Mouse (Mus musculus) gonadal fat pad, adult 2 months (tissue): ENCODE measurements at regions not wholly inside any gene's neighbourhood (a gene's known extent, or its start where the extent isn't known, plus 50 kb on each side); places are given as distances from the start of the nearest gene placed in this dataset.

Source experiments
- DNase-seq: peaks from one replicate; pipeline ENCODE4 v3.0.0-alpha.2; 2012; ENCODE audit warnings: low read depth

DNA sequence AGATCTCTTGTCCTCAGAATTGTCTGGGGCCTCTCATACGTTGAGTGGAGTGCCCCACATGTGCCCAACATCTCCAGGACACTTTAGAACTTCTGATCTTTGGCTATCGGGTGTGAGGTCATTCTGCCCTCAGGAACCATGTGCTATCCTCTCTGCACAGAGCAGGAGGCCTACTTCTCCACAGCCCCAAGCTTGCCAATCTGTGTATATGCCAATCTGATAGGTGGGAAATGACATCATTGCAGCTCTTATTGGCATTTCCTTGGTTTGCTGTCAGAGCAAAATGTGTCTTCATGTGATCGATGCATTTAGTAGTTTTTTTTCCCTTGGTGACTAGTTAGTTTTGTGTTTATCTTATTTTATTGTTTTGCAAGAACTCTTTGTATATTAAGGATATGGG is 108.8 kb upstream of the Ptpn1 start:
- DNase-seq = no peak

- no peak for DNase-seq
Observed at GRCm38 (mm10) chr2:167821186-167821585, 110.7 kb upstream of the Ptpn1 start.

- no peak for DNase-seq
Observed at GRCm38 (mm10) chr2:167818799-167819198, 113.1 kb upstream of the Ptpn1 start.

DNA sequence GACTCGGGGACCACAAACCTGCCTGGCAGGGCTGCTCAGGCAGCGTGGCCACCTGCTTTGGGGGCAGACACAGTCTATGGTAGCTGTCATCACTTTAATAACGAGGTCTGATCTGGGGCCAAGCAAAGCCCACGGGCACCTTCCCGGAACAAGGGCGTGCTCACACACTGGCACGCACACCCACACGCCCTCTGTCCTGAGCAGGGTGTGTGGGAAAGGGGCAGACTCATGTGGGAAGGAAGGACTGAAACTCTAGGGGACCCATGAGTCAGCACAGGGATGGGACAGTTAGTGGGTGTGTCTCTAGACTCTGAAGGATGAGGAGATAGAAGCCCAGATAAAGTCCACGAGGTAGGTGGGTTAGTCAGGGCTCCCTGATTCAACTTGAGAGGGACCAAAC is 114.8 kb upstream of the Ptpn1 start:
- DNase-seq = no peak

DNA sequence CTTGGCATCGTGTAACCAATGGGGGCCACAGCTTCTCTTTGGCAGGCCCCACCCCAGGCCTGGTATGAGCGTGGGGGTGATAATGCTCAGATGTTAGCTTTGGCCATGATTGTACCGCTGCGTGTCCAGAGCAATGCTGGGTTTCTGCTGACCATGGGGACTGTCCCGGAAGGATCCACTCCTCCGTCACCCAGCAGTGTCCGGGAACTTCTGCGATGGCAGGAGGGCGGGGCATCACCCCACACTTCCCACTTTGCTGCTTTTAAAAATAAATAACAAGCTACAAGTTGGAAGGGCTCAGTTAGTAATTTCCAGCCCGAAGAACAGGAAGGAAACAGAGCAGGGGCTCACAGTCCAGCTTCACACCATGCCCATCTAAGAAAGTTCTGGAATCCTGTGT is 116.7 kb upstream of the Ptpn1 start:
- DNase-seq = no peak

DNA sequence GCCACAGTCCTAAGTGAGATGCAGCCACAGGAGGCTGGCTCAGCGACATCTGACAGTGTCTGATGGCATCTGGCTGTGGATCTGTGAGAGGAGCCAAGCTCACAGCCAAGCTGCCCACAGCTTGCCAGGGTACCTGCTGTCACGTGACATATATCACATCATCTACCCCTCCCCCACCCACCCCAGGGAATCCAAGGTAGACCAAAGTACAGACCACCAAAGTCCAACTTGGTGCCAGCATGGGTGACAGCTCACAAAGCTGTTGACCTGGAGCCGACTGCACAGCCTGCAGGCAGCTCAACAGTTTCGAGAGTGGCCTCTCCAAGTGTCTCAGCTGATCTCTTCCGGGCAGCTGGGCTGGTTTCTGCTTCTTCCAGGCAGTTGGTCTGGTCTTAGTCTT is 119.6 kb upstream of the Tmem189 start:
- no peak for DNase-seq

GRCm38 (mm10) chr2:167805629-167806304 is 116.1 kb upstream of the Tmem189 start:
- no peak for DNase-seq

DNA sequence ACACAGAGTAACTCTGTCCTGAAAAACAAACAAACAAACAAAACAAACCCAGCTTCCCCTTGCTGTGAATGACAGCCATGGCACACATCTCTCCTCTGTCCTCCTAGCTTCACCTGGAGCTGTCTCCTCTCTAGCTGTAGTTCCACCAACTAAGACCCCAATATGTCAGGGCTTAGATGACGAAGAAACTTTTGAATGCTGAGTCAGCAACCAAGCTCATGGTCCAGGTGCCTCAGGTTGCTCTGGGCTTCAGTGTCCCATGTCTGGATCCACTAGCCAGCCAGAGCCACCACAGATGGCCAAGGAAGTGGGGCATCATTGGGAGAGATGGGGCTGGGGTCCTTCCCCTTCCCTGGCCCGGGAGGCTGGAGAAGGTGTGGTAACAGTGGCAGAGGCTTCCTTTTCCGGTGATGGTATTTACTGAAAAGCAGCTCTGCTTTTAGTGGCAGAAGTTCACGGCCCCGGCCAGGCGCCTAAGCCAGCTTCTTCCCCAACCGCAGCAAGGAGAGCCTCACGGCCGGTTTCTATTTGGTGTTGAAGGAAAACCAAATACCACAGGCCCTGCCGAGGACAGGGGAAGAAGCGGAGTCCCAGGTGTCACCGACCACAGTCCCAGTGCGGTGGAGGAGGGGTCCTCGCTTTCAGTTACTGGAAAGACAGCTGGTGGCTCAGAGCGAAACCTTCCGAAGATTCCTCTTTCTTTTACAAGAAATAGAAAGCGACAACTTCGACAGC is 115.0 kb upstream of the Tmem189 start:
- no peak for DNase-seq

DNA sequence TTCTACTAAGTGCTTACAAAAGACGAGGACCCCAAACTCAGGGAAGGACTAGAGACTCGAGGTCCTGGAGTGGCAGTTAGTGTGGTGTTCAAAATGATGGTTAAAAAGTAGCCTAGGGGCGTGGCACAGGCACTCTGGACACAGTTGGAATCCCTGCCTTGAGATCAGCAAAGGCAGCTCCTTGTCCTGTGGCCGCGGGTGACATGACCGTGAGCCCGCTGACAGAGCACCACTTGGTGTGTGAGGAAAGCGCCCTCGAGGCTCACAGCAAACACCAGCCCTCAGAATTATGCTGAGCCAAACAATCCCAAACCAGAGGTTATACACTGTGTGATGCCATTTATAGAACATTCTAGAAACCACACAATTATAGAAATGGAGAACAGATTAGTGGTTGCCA is 112.9 kb upstream of the Tmem189 start:
- no peak for DNase-seq

DNA sequence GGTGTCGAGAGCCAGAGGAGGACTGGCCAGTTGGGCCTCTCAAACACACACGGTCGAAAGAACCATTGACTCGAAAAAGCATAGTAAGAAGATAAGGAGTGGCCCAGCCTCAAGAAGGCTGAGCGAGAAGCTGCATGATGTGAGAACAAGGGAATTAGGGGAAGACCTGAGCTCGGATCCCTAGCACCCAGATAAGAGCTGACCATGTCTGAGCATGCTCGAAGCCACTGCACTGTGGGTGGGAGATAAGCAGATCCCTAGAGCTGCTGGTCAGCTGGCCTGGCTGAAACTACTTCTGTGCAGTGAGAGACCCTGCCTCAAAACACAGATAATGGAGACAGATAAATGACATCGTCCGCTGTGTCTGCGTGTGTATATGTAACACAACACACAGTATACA is 111.8 kb upstream of the Tmem189 start:
- no peak for DNase-seq

- no peak for DNase-seq
Observed at GRCm38 (mm10) chr2:167800648-167801245, 111.1 kb upstream of the Tmem189 start.

GRCm38 (mm10) chr2:167799629-167800387 is 110.2 kb upstream of the Tmem189 start:
- DNase-seq = no peak

DNA sequence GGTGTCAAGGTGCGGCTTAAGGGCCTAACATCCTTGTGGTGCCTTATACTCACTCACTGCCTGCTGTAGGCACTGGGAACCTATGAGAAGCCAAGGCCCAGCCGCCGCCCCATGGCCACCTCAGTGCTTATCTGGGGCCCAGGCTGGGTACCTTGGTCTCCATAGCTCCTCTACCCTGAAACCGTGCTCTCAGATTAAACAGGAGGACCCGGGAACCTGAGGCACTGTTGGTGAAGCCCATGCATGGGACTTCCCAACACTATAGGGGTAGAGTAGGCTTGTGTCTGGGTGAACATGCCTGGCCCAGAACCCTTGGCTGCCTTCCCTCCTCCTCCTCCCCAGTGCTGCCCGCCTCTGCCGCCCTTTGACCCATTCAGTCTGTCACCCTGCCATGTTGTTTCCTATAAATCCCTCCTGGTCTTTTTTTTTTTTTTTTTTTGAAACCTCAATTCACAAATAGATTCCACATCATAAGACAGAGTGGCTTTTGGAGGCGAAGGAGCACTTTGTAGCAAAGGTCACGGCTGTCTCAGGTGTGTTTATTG is 109.4 kb upstream of the Tmem189 start:
- no peak for DNase-seq

- DNase-seq = no peak
Observed at GRCm38 (mm10) chr2:167798076-167798782, 108.6 kb upstream of the Tmem189 start.

DNA sequence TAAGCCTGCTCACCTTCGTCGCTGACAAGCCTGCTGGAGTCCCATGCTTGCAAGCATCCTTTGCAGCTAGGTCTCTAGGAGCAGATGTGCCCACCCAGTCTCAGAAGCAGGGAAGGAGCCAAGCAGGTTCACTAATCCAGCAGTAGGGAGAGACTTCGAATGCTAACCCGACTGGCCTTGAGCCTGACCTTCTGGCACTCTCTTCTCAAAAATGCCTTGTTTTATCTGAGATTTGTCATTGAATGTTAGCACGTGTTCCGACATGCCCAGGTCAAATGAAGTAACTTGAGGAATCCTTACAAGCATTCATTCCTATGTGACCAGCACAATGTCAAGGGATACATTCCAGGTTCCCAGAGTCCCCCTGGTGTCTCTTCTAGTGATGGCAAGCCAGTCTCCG is 105.9 kb upstream of the Tmem189 start:
- no peak for DNase-seq

DNA sequence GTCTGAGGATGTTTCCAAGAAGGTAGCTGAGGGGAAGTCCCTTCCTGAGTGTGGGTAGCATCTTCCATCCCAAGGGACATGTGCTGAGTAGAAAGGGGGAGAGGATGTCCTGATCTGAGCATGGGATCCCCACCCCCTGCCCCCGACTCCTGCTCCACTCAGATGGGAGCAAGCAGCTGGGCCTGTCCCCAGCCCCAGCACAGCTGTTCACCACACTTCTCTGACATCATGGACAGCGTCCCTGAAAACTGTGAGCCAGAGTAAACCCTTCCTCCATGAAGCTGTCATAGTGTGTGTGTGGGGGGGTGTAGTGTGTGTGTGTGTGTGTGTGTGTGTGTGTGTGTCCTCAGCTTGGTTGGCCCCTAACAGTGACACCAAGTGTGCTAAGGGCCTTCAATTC is 104.3 kb upstream of the Tmem189 start:
- DNase-seq = no peak

DNA sequence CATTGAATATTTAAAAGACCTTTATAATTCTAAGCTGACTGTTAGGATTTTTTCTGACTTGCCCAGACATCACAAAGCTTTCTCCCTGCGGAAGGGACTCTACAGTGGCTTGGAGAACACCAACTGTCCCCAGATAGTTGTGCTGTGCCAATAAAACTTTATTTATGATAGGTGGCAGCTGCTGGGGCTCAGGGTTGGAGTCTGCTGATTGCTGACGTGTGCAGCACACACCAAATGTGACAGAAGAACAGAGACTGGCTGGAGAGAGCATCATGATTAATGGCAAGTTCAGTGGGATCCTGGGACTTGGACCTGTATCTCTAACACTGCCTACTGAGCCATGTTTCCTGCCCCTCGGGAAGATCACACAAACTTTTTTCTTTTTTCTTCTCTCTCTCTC is 103.1 kb upstream of the Tmem189 start:
- no peak for DNase-seq

GRCm38 (mm10) chr2:167792330-167792729 is 102.7 kb upstream of the Tmem189 start:
- no peak for DNase-seq

- no peak for DNase-seq
Observed at GRCm38 (mm10) chr2:167789471-167789923, 99.9 kb upstream of the Tmem189 start.

- no peak for DNase-seq
Observed at GRCm38 (mm10) chr2:167786951-167787350, 97.3 kb upstream of the Tmem189 start.

DNA sequence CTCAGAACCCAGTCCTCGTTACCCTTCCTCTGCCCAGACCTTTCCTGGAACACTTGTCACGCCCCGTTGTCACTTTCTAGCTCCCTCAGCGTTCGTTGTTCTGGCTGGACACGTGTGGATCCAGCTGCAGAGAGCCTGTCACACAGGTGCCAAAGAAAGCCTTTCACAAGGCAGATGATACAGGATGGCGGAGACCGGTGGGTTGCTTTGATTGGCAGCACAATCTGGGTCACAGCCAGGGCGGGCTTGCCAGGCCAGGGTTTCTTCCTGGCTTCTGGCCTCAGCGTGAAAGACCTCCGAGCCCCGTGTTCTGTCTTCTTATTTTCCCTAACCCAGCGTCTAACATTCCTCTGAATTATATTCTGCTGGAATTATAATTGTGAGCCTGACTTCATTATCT is 94.7 kb upstream of the Tmem189 start:
- no peak for DNase-seq
